Mouse (Mus musculus): ENCODE measurements at regions not wholly inside any gene's neighbourhood (a gene's known extent, or its start where the extent isn't known, plus 50 kb on each side); places are given as distances from the start of the nearest gene placed in this dataset.

- Histone ChIP-seq H3K4me1 (ENCODE audit: insufficient read depth) (peaks cover 51% of the 10 kb centered on the region), H3K9me3 (ENCODE audit: low read length) (0 out of 2 replicates have a peak, but pooled peaks cover 3% of the 10 kb centered on the region), H3K27me3 (ENCODE audit: insufficient read depth, low read length) (no peaks in the 10 kb centered on the region), H3K27ac (ENCODE audit: low read depth) (no peak overlapping the region), H3K4me2 (ENCODE audit: low read depth, low read length) (peak overlapping the region; percentile 24; the same call in 1 of the 2 replicates), H3K9ac (replicated peaks) (no peak overlapping the region), H3K36me3 (replicated peaks; ENCODE audit: insufficient read depth, low read length) (no peaks in the 10 kb centered on the region), H3K4me3 (ENCODE audit: low read depth, low read length) (no peak overlapping the region)
- 65% methylated on average over 7 of the region's 7 CpGs for WGBS (ENCODE audit: insufficient replicate concordance)
- no peak for DNase-seq
- ATAC-seq, result peak; percentile 85
- no peak for TF ChIP-seq CTCF (IDR thresholded peaks at IDR 0.05; ENCODE audit: low read depth)
- TF ChIP-seq EP300 (IDR thresholded peaks at IDR 0.05; ENCODE audit: low read depth), result peak; percentile 93
These were observed 101.5 kb upstream of the Klf13 start for GRCm38 (mm10) chr7:64040026-64040737.

DNA sequence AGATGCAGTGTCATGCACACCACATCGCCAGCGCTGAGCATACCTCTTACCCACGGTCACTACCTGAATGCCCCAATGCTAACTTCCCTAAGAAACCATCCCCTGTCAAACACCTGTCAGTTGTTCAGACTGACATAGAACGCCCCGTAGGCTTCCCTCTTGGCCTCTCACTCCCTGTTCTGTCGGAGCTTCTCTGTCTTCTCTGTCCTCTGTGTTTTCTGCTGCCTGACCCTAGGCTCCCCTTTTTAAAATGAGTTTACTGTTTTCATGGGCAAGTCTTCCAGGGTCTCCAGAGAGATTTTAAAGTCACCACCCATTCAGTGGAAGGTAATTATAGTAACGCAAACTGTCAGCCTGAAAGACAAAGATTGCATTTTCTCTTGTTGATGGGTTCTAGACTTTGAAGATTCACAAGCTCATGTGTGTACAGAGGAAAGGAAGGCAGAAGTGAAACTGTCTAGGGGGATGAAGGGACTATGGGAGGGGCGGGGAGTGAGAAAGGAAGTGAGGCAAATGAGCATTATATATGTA lies 99.1 kb upstream of the Klf13 start:
- 62% methylated on average over 8 of the region's 8 CpGs for WGBS (ENCODE audit: insufficient replicate concordance)
- H3K9me3 ChIP-seq (ENCODE audit: low read length), result 0 out of 2 replicates have a peak, but pooled peaks cover 3% of the 10 kb centered on the region
- peaks cover 51% of the 10 kb centered on the region for H3K4me1 ChIP-seq (ENCODE audit: insufficient read depth)
- DNase-seq, result no peak
- H3K36me3 ChIP-seq (replicated peaks; ENCODE audit: insufficient read depth, low read length), result no peaks in the 10 kb centered on the region
- no peaks in the 10 kb centered on the region for H3K27me3 ChIP-seq (ENCODE audit: insufficient read depth, low read length)
- TF ChIP-seq CTCF (IDR thresholded peaks at IDR 0.05; ENCODE audit: low read depth) (no peak), EP300 (IDR thresholded peaks at IDR 0.05; ENCODE audit: low read depth) (no peak)
- H3K9ac ChIP-seq (replicated peaks), result no peak overlapping the region
- ATAC-seq, result no peak
- H3K27ac ChIP-seq (ENCODE audit: low read depth), result peak overlapping the region; percentile 68
- no peak overlapping the region for H3K4me2 ChIP-seq (ENCODE audit: low read depth, low read length)
- no peak overlapping the region for H3K4me3 ChIP-seq (ENCODE audit: low read depth, low read length)

- Histone ChIP-seq H3K27me3 (ENCODE audit: insufficient read depth, low read length) (no peaks in the 10 kb centered on the region), H3K36me3 (replicated peaks; ENCODE audit: insufficient read depth, low read length) (no peaks in the 10 kb centered on the region), H3K4me2 (ENCODE audit: low read depth, low read length) (no peak overlapping the region), H3K9me3 (ENCODE audit: low read length) (0 out of 2 replicates have a peak, but pooled peaks cover 2% of the 10 kb centered on the region), H3K27ac (ENCODE audit: low read depth) (no peak overlapping the region), H3K4me3 (ENCODE audit: low read depth, low read length) (no peak overlapping the region), H3K9ac (replicated peaks) (no peak overlapping the region), H3K4me1 (ENCODE audit: insufficient read depth) (peaks cover 47% of the 10 kb centered on the region)
- 75% methylated on average over 7 of the region's 7 CpGs for WGBS (ENCODE audit: insufficient replicate concordance)
- no peak for DNase-seq
- no peak for TF ChIP-seq CTCF (IDR thresholded peaks at IDR 0.05; ENCODE audit: low read depth)
- no peak for ATAC-seq
These were observed 97.4 kb upstream of the Klf13 start for GRCm38 (mm10) chr7:64036154-64036553.

DNA sequence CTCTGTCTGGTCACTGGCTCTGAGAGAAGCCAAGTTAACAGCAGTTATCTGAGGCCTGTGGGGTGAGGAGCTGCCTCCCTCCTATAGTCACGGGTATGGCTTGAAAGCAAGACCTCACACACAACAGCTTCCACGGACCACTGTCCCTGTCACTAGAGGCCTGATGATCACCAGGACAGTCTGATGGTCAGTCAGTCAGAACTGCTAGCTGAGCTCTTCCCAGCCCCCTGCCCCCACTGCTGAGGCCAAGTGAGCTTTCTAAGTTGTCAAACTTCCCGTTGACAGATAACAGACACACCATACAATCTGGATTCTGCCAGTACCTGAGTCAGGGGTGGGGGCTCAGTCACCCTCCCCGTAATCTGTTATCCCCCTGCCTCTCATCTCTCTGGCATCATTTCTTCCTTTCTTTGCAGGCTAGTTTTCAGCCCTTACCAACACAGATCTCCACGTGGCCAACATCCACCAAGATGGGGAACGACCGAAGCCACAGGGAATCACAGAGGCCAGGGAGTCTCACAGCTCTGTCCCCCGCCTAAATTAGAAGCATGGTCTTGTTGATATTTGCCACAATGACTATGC lies 96.4 kb upstream of the Klf13 start:
- no peak overlapping the region for H3K27ac ChIP-seq (ENCODE audit: low read depth)
- TF ChIP-seq CTCF (IDR thresholded peaks at IDR 0.05; ENCODE audit: low read depth) (no peak), EP300 (IDR thresholded peaks at IDR 0.05; ENCODE audit: low read depth) (no peak)
- no peak for ATAC-seq
- no peak for DNase-seq
- H3K4me1 ChIP-seq (ENCODE audit: insufficient read depth), result peaks cover 37% of the 10 kb centered on the region
- WGBS (ENCODE audit: insufficient replicate concordance), result 54% methylated on average over 8 of the region's 8 CpGs
- H3K36me3 ChIP-seq (replicated peaks; ENCODE audit: insufficient read depth, low read length), result no peaks in the 10 kb centered on the region
- no peaks in the 10 kb centered on the region for H3K27me3 ChIP-seq (ENCODE audit: insufficient read depth, low read length)
- no peaks in the 10 kb centered on the region for H3K9me3 ChIP-seq (ENCODE audit: low read length)
- H3K4me3 ChIP-seq (ENCODE audit: low read depth, low read length), result no peak overlapping the region
- H3K4me2 ChIP-seq (ENCODE audit: low read depth, low read length), result no peak overlapping the region
- no peak overlapping the region for H3K9ac ChIP-seq (replicated peaks)

GRCm38 (mm10) chr7:64034493-64034892 lies 95.8 kb upstream of the Klf13 start:
- no peaks in the 10 kb centered on the region for H3K36me3 ChIP-seq (replicated peaks; ENCODE audit: insufficient read depth, low read length)
- no peaks in the 10 kb centered on the region for H3K9me3 ChIP-seq (ENCODE audit: low read length)
- no peak overlapping the region for H3K4me3 ChIP-seq (ENCODE audit: low read depth, low read length)
- H3K9ac ChIP-seq (replicated peaks), result no peak overlapping the region
- no peak for TF ChIP-seq EP300 (IDR thresholded peaks at IDR 0.05; ENCODE audit: low read depth)
- no peak for TF ChIP-seq CTCF (IDR thresholded peaks at IDR 0.05; ENCODE audit: low read depth)
- no peak for ATAC-seq
- DNase-seq, result no peak
- H3K4me2 ChIP-seq (ENCODE audit: low read depth, low read length), result no peak overlapping the region
- H3K27ac ChIP-seq (ENCODE audit: low read depth), result no peak overlapping the region
- WGBS (ENCODE audit: insufficient replicate concordance), result 55% methylated on average over 1 of the region's 1 CpGs
- H3K4me1 ChIP-seq (ENCODE audit: insufficient read depth), result peaks cover 30% of the 10 kb centered on the region
- H3K27me3 ChIP-seq (ENCODE audit: insufficient read depth, low read length), result no peaks in the 10 kb centered on the region

DNA sequence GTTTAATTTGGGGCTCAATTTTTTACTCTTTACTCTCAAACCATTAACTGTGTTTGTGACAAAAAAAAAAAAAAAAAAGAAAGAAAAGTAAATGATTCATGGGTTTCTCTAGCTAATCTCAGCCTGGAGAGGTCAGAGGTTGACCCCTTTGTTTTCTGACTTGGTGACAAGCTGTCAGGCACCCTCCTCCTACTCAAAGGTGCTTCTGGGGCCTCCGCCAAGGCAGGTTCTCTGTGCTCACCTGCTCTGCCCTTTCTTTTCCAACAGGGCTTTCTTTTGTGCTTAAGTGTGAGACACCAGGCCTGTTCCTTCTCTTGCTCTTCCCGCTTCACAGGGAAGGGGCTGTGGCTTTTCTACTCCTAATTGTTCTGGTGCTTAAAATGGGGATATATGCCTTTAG lies 94.7 kb upstream of the Klf13 start:
- peak overlapping the region; percentile 25; the same call in 1 of the 2 replicates for H3K27ac ChIP-seq (ENCODE audit: low read depth)
- H3K9me3 ChIP-seq (ENCODE audit: low read length), result no peaks in the 10 kb centered on the region
- DNase-seq (no peak), ATAC-seq (no peak)
- H3K36me3 ChIP-seq (replicated peaks; ENCODE audit: insufficient read depth, low read length), result no peaks in the 10 kb centered on the region
- no peak overlapping the region for H3K9ac ChIP-seq (replicated peaks)
- H3K27me3 ChIP-seq (ENCODE audit: insufficient read depth, low read length), result no peaks in the 10 kb centered on the region
- H3K4me1 ChIP-seq (ENCODE audit: insufficient read depth), result peaks cover 21% of the 10 kb centered on the region
- WGBS (ENCODE audit: insufficient replicate concordance), result 48% methylated on average over 2 of the region's 2 CpGs
- H3K4me2 ChIP-seq (ENCODE audit: low read depth, low read length), result no peak overlapping the region
- TF ChIP-seq EP300 (IDR thresholded peaks at IDR 0.05; ENCODE audit: low read depth), result no peak
- no peak for TF ChIP-seq CTCF (IDR thresholded peaks at IDR 0.05; ENCODE audit: low read depth)
- H3K4me3 ChIP-seq (ENCODE audit: low read depth, low read length), result no peak overlapping the region

Data from liver, postnatal 0 days (tissue).